Mouse (Mus musculus) heart, embryonic 11.5 days (tissue): ENCODE measurements around the gene Gsk3a. TPM values are rescaled to one million over a fixed set of nuclear protein-coding genes. Genes with fewer than 3 reads are reported as not detected.

ENCODE experiments used
- ATAC-seq: fragments of 200-750 bp; cut with Nextera tagmentation; replicated peaks from 2 replicates; pipeline ENCODE4 v1.8.0; 2017; ENCODE audit warnings: moderate library complexity; ENCODE audit not compliant: insufficient number of reproducible peaks, low FRiP score, low TSS enrichment
- H3K27ac ChIP-seq: fragments of 300-500 bp; sonication (generic); 2 replicates; pipeline ENCODE4 v1.5.1; 2014; ENCODE audit warnings: mild to moderate bottlenecking, low read depth, low read length
- H3K27me3 ChIP-seq: fragments of 300-500 bp; sonication (generic); 2 replicates; pipeline ENCODE4 v1.6.1; 2014; ENCODE audit warnings: mild to moderate bottlenecking, low read length, mixed read lengths; ENCODE audit not compliant: control insufficient read depth, insufficient read depth
- H3K36me3 ChIP-seq: fragments of 300-500 bp; sonication (generic); 2 replicates; pipeline ENCODE4 v1.6.1; 2014; ENCODE audit warnings: mild to moderate bottlenecking, low read length, moderate library complexity, mixed read lengths; ENCODE audit not compliant: control insufficient read depth, insufficient read depth
- H3K4me1 ChIP-seq: fragments of 300-500 bp; sonication (generic); 2 replicates; pipeline ENCODE4 v1.6.1; 2014; ENCODE audit warnings: low read length; ENCODE audit not compliant: control insufficient read depth, insufficient read depth
- H3K4me2 ChIP-seq: fragments of 300-500 bp; sonication (generic); 2 replicates; pipeline ENCODE4 v1.6.1; 2014; ENCODE audit warnings: mild to moderate bottlenecking, moderate library complexity
- H3K4me3 ChIP-seq: fragments of 300-500 bp; sonication (generic); 2 replicates; pipeline ENCODE4 v1.5.1; 2014; ENCODE audit warnings: low read depth, low read length
- H3K9ac ChIP-seq: fragments of 300-500 bp; sonication (generic); 2 replicates; pipeline ENCODE4 v1.6.1; 2014; ENCODE audit warnings: mild to moderate bottlenecking, low read depth, low read length, moderate library complexity
- H3K9me3 ChIP-seq: fragments of 300-500 bp; sonication (generic); replicated peaks from 2 replicates; pipeline ENCODE4 v1.6.1; 2016; ENCODE audit warnings: low read length; ENCODE audit not compliant: control insufficient read depth
- WGBS: fragments of 180-500 bp; shearing (Covaris S2); extraction: QIAGEN DNeasy Blood & Tissue Kit; methylation state at CpG from one replicate; pipeline ENCODE4 v1.1.7; 2014; ENCODE audit not compliant: insufficient replicate concordance; 5-methylcytosine and 5-hydroxymethylcytosine counted together
- polyA plus RNA-seq: library from polyadenylated mRNA; unstranded; fragments of >200 nt; fragmentation: Nextera tagmentation; extraction: Ambion mirVana; gene quantifications from 2 replicates; pipeline ENCODE4 v1.2.1, GENCODE M21; 2014

Gsk3a gene
- polyA plus RNA-seq, 1 experiment from 2014 or later = 11.6 TPM

- no peak for ATAC-seq
- Histone ChIP-seq H3K36me3 (peaks cover 20% of the 10 kb centered on the region), H3K9me3 (no peaks in the 10 kb centered on the region), H3K9ac (no peak overlapping the region), H3K27me3 (no peaks in the 10 kb centered on the region), H3K27ac (no peak overlapping the region), H3K4me2 (no peak overlapping the region), H3K4me1 (peaks cover 12% of the 10 kb centered on the region), H3K4me3 (no peak overlapping the region)
- WGBS = 89% methylated on average over 5 of the region's 5 CpGs
These were observed 2.1 kb downstream of the Gsk3a start for GRCm38 (mm10) chr7:25235526-25235925.

DNA sequence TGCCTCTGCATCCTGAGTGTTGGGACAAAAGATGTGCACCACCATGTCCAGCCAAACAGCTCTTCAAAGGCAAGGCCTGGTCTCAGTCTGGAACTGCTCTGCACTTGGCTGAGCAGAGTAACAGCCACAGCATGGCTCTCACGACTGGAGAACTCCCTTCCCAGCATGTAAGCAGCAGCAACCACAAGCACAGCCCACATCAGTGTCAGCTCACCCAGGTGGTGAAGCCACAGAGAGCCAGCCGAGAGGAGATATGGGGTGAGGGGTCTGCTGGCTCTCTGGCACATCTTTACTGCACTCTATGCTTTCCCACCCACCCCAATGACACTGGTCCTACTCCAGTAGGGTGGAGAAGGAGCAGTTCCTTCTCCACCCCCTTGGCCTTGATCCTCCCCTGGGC lies 4.6 kb downstream of the Gsk3a start:
- Histone ChIP-seq H3K36me3 (peaks cover 40% of the 10 kb centered on the region), H3K4me2 (no peak overlapping the region), H3K4me3 (no peak overlapping the region), H3K27ac (no peak overlapping the region), H3K9ac (no peak overlapping the region), H3K9me3 (no peaks in the 10 kb centered on the region), H3K27me3 (no peaks in the 10 kb centered on the region), H3K4me1 (peaks cover 10% of the 10 kb centered on the region)
- WGBS = 85% methylated on average over 2 of the region's 2 CpGs
- no peak for ATAC-seq

GRCm38 (mm10) chr7:25232101-25232648 lies 5.5 kb downstream of the Gsk3a start:
- no peak overlapping the region for H3K27ac ChIP-seq
- WGBS = 68% methylated on average over 5 of the region's 5 CpGs

GRCm38 (mm10) chr7:25230690-25231285 lies 6.9 kb downstream of the Gsk3a start:
- Histone ChIP-seq H3K4me2 (no peak overlapping the region), H3K27me3 (no peaks in the 10 kb centered on the region), H3K4me1 (peaks cover under 1% of the 10 kb centered on the region; the same call in 1 of the 2 replicates), H3K4me3 (no peak overlapping the region), H3K36me3 (peaks cover 56% of the 10 kb centered on the region), H3K9ac (no peak overlapping the region), H3K9me3 (no peaks in the 10 kb centered on the region), H3K27ac (no peak overlapping the region)
- no peak for ATAC-seq
- 86% methylated on average over 9 of the region's 9 CpGs for WGBS

More at GRCm38 (mm10) chr7:25232101-25232648, 5.5 kb downstream of the Gsk3a start:
- H3K36me3 ChIP-seq = peaks cover 46% of the 10 kb centered on the region
- ATAC-seq = no peak
- no peak overlapping the region for H3K9ac ChIP-seq
- no peaks in the 10 kb centered on the region for H3K27me3 ChIP-seq
- H3K4me2 ChIP-seq = no peak overlapping the region
- peaks cover 10% of the 10 kb centered on the region for H3K4me1 ChIP-seq
- no peaks in the 10 kb centered on the region for H3K9me3 ChIP-seq
- H3K4me3 ChIP-seq = no peak overlapping the region

DNA sequence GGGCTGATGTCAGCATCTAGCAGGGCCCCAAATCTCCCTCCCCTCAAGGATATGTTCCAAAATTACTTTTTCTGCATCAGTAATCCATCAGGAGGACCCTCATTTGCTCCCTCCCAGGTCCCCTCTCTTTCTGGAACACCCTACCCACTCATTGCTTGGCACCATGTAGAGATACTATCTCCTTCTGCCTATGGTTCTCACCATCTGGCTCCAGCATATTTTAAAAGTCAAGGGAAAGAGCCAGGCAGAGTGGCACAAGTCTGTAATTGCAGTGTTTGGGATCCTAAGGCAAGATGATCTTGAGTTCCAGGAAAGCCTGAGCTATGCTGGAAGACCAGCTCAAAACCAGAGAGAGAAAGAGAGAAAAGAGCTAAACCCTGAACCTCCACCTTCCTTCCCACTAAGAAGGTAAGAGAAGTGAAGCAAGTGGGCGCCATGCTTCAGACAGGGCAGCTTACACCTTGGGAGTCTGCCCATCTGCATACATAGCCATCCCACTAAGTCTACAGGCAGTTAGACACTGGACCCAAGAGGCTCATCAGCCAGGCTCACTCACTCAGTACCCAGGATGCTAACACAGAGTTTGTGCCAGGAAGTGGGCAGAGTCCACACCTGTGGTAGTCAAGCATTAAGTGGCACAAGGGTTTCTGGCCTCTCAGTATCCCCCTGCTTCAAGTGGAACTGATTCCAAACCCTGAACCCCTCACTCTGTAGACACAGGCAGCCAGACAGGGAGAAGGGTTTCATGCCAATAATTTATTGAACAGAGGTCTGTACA lies 9.9 kb downstream of the Gsk3a start:
- Histone ChIP-seq H3K4me2 (no peak overlapping the region), H3K27me3 (no peaks in the 10 kb centered on the region), H3K27ac (no peak overlapping the region), H3K9me3 (no peaks in the 10 kb centered on the region), H3K36me3 (peaks cover 64% of the 10 kb centered on the region), H3K9ac (no peak overlapping the region), H3K4me3 (no peak overlapping the region), H3K4me1 (peaks cover under 1% of the 10 kb centered on the region; the same call in 1 of the 2 replicates)
- no peak for ATAC-seq
- 84% methylated on average over 1 of the region's 1 CpGs for WGBS

DNA sequence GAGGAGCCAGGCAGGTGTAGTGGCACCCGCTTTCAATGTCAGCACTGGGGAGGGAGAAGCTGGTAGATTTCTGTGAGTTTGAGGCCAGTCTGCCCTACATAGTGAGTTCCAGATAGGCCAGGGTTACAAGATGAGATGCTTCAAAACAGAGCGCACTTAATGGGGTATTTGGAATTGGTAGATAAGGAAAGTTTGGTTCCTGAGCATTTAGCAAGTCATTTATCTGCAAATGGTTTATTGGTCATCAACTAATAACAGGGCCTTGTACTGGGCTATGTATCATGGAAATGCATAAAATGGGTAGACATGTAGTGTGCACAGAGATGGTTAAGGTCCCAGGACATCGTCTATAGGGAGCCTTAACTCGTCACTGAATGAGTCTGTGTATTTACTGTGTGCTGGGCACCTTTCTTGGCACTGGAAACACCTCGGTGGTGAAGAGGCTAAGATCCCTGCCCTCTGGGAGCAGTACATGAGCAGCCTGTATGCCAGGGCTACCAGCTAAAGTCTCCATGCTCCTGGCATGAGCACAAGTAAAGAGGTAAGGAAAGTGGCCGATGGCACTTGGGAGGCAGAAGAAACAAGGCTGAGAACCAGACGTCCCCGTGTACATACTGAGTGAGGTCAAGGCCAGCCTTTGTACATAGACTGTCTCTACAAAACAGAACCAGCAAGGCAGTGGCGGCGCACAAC lies 15.2 kb downstream of the Gsk3a start:
- Histone ChIP-seq H3K9me3 (no peaks in the 10 kb centered on the region), H3K27me3 (no peaks in the 10 kb centered on the region), H3K4me2 (peak overlapping the region; percentile 96), H3K4me1 (peaks cover 24% of the 10 kb centered on the region), H3K4me3 (peak overlapping the region; percentile 84), H3K27ac (no peak overlapping the region), H3K36me3 (peaks cover 27% of the 10 kb centered on the region), H3K9ac (peak overlapping the region; percentile 82)
- 83% methylated on average over 10 of the region's 10 CpGs for WGBS
- no peak for ATAC-seq

GRCm38 (mm10) chr7:25221102-25221883 lies 16.4 kb downstream of the Gsk3a start, which contains the start of gene Zfp526:
TSS of gene Zfp526 (plus strand) at chr7:25221425.
- H3K9me3 ChIP-seq = no peaks in the 10 kb centered on the region
- peak; percentile 89 for ATAC-seq
- under 1% methylated on average over 45 of the region's 45 CpGs for WGBS

More at GRCm38 (mm10) chr7:25221102-25221883, 16.4 kb downstream of the Gsk3a start, which contains the start of gene Zfp526:
- Histone ChIP-seq H3K9ac (peak within 1 kb of the TSS; percentile 82), H3K36me3 (peaks cover 18% of the 10 kb centered on the region), H3K4me1 (peaks cover 24% of the 10 kb centered on the region), H3K27me3 (no peaks in the 10 kb centered on the region), H3K27ac (peak within 1 kb of the TSS; percentile 90), H3K4me2 (peak within 1 kb of the TSS; percentile 96), H3K4me3 (peak within 1 kb of the TSS; percentile 84)
